Mouse (Mus musculus): ENCODE measurements around the gene Clec16a.

- 0 out of 2 replicates have a peak, but pooled peaks have one; percentile 13 for TF ChIP-seq CTCF (IDR thresholded peaks at IDR 0.05; ENCODE audit: low read depth)
- peak; percentile 83 for TF ChIP-seq EP300 (IDR thresholded peaks at IDR 0.05; ENCODE audit: low read depth)
Measured at GRCm38 (mm10) chr16:10731785-10732184, 186.6 kb downstream of the Clec16a start.
